Mouse (Mus musculus): ENCODE data around the gene Prcp. TPM values are rescaled to one million over a fixed set of nuclear protein-coding genes. Genes with fewer than 3 reads are reported as not detected.

Gene Prcp
- polyA plus RNA-seq, 1 experiment from 2014 or later = 12.2 TPM

DNA sequence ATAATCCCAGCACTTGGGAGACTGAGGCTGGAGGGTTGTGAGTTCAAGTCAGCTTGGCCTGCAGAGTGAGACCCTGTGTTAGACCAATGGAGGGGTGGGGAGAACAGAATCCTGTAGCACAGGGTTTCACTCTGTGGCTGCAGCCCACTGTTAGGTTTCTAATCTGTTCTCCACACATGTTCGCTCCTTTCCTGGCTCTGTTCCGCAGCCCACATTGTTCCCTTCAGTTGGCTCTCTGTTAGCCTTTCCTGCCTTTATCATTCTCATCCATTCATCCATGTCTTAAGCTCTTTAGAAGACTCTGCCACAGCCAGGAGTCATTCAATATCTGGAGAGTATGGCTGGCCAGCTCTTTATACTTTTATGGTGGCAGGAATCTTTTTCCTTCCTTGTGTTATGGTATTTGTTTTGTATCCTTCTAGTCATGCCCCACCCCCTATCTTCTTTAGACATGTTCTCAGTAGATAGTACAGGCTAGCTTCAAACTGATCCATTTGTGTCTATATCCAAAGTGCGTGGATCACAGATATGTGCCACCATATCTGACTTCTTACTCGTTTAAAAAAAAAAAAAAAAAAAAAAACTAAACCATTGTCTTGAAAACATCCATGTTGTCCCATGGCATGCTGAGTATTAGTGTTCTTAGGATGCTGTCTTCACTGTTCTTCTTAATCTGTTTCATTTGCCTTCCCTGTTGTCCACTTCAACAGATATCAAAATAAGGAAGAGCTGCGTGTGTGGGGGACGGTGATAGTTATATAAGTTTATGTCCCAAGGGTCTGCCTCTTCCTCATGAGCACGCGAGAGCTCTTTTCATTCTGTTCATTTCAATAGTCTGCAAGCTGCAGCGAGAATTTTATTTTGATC, 9.8 kb downstream of the Prcp start:
- WGBS (ENCODE audit: insufficient replicate concordance) = 30% methylated on average over 9 of the region's 9 CpGs
- Histone ChIP-seq H3K36me3 (ENCODE audit: control insufficient read depth, insufficient read depth) (no peaks in the 10 kb centered on the region; the same call in 1 of the 2 replicates), H3K4me3 (ENCODE audit: low read depth, low read length) (no peak overlapping the region), H3K9me3 (replicated peaks; ENCODE audit: control insufficient read depth, low read length) (no peaks in the 10 kb centered on the region), H3K27ac (ENCODE audit: low read length) (peak overlapping the region; percentile 78), H3K27me3 (ENCODE audit: control insufficient read depth, insufficient read depth, low read depth, low read length) (no peaks in the 10 kb centered on the region), H3K4me1 (ENCODE audit: control insufficient read depth, low read depth, low read length) (peaks cover 49% of the 10 kb centered on the region), H3K9ac (ENCODE audit: low read depth, low read length) (0 out of 2 replicates have a peak overlapping the region, but pooled peaks have one; percentile 7), H3K4me2 (ENCODE audit: low read depth, low read length) (peak overlapping the region; percentile 30)
- ATAC-seq (ENCODE audit: low read depth) = peak; percentile 72

DNA sequence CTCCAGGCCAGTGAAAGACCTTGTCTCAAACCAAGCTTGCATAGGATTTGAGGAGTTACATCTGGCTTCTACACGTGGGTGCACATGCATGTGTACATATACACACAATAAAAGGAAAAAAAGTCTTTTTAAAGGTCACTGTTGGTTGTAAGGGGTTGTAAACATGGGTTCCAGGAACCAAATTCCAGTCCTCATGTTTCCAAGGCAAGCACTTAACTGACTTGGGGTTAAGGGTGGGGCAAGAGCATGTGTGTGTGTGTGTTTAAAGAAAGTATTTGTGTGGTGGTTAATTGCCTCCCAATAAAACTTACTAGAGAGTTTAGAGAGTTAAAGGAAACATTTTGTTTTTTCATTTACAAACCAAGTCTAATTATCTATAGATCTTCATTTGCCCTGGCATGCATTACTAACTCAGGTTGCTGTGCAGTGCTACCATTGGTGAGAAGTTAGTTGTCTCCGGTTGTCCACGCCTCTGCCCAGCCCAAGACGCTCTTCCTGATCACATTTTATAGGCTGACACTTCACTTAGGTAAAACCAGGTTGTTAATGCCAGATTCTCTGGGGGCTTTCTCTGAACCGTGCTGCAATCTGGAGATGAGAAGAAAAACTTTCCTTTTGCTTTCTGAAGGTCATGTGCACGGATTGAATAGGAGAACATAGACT, 10.9 kb downstream of the Prcp start:
- H3K9me3 ChIP-seq (replicated peaks; ENCODE audit: control insufficient read depth, low read length) = no peaks in the 10 kb centered on the region
- no peak overlapping the region for H3K9ac ChIP-seq (ENCODE audit: low read depth, low read length)
- H3K27ac ChIP-seq (ENCODE audit: low read length) = peak overlapping the region; percentile 78
- H3K36me3 ChIP-seq (ENCODE audit: control insufficient read depth, insufficient read depth) = no peaks in the 10 kb centered on the region; the same call in 1 of the 2 replicates
- H3K4me1 ChIP-seq (ENCODE audit: control insufficient read depth, low read depth, low read length) = peaks cover 49% of the 10 kb centered on the region
- no peaks in the 10 kb centered on the region for H3K27me3 ChIP-seq (ENCODE audit: control insufficient read depth, insufficient read depth, low read depth, low read length)
- ATAC-seq (ENCODE audit: low read depth) = no peak
- 62% methylated on average over 6 of the region's 6 CpGs for WGBS (ENCODE audit: insufficient replicate concordance)
- H3K4me3 ChIP-seq (ENCODE audit: low read depth, low read length) = no peak overlapping the region
- H3K4me2 ChIP-seq (ENCODE audit: low read depth, low read length) = peak overlapping the region; percentile 30

DNA sequence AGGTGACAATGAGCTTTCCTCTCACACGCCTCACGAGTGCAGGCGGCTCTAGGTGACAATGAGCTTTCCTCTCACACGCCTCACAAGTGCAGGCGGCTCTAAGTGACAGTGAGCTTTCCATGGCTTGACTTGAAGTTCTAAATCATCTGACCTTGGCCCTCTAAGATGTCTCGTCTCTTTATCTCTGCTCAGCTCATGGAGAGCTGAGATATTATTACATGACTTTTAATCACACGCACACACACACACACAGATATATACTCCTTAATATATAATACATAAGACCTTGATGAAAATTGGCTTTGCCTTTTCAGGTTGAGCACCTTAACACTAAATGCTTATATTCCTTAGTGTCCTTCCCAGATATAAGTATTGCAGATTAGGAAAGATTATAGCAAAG, 12.5 kb downstream of the Prcp start:
- Histone ChIP-seq H3K4me1 (ENCODE audit: control insufficient read depth, low read depth, low read length) (peaks cover 43% of the 10 kb centered on the region), H3K9ac (ENCODE audit: low read depth, low read length) (0 out of 2 replicates have a peak overlapping the region, but pooled peaks have one; percentile 2), H3K27ac (ENCODE audit: low read length) (peak overlapping the region; percentile 71), H3K36me3 (ENCODE audit: control insufficient read depth, insufficient read depth) (no peaks in the 10 kb centered on the region; the same call in 1 of the 2 replicates), H3K4me3 (ENCODE audit: low read depth, low read length) (no peak overlapping the region), H3K27me3 (ENCODE audit: control insufficient read depth, insufficient read depth, low read depth, low read length) (no peaks in the 10 kb centered on the region), H3K4me2 (ENCODE audit: low read depth, low read length) (peak overlapping the region; percentile 41), H3K9me3 (replicated peaks; ENCODE audit: control insufficient read depth, low read length) (no peaks in the 10 kb centered on the region)
- WGBS (ENCODE audit: insufficient replicate concordance) = 47% methylated on average over 7 of the region's 7 CpGs
- peak; percentile 78 for ATAC-seq (ENCODE audit: low read depth)

DNA sequence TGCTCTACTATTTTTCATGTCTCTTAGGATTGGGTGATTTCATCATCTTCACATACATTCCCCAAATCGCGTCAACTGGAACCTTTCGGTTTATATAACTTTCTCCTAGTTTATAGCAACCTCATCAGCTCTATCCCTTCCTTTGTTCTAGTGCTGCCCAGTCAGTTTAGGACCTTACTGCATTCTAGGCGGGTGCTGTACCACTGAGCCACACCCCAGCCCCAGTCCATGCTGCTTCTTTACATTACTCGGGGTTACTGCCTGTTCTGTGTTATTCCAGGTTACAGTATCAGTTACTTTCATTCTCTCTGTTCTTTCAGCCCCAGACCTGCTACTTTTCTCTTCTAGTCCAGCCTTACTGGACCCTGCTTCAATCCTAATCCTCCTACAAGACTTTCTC, 13.0 kb downstream of the Prcp start:
- Histone ChIP-seq H3K9me3 (replicated peaks; ENCODE audit: control insufficient read depth, low read length) (no peaks in the 10 kb centered on the region), H3K4me2 (ENCODE audit: low read depth, low read length) (no peak overlapping the region), H3K27ac (ENCODE audit: low read length) (peak overlapping the region; percentile 19; the same call in 1 of the 2 replicates), H3K4me3 (ENCODE audit: low read depth, low read length) (no peak overlapping the region), H3K4me1 (ENCODE audit: control insufficient read depth, low read depth, low read length) (peaks cover 41% of the 10 kb centered on the region), H3K36me3 (ENCODE audit: control insufficient read depth, insufficient read depth) (no peaks in the 10 kb centered on the region; the same call in 1 of the 2 replicates), H3K27me3 (ENCODE audit: control insufficient read depth, insufficient read depth, low read depth, low read length) (no peaks in the 10 kb centered on the region), H3K9ac (ENCODE audit: low read depth, low read length) (no peak overlapping the region)
- 60% methylated on average over 5 of the region's 5 CpGs for WGBS (ENCODE audit: insufficient replicate concordance)
- peak; percentile 68 for ATAC-seq (ENCODE audit: low read depth)

DNA sequence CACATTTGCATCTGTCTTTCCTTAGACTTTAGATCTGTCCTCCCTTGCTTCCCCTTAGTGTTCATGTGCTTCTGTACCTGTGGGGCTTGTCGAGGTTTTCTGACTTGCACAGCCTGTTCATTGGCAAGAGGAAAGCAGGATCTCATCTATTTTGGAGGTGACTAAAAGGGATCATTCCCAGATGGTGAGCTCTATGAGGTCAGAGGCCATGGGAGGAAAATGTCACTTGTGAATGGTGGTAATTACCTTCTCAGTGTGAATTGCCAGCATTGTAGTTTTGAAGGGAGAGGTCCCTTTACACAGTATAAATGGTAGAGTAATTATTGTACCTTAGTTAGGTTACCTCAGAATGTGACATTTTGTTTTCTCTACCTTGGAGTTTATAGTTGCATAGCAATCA, 15.9 kb downstream of the Prcp start:
- Histone ChIP-seq H3K4me3 (ENCODE audit: low read depth, low read length) (no peak overlapping the region), H3K36me3 (ENCODE audit: control insufficient read depth, insufficient read depth) (no peaks in the 10 kb centered on the region; the same call in 1 of the 2 replicates), H3K4me1 (ENCODE audit: control insufficient read depth, low read depth, low read length) (peaks cover 23% of the 10 kb centered on the region), H3K9ac (ENCODE audit: low read depth, low read length) (no peak overlapping the region), H3K4me2 (ENCODE audit: low read depth, low read length) (no peak overlapping the region), H3K9me3 (replicated peaks; ENCODE audit: control insufficient read depth, low read length) (no peaks in the 10 kb centered on the region), H3K27ac (ENCODE audit: low read length) (no peak overlapping the region), H3K27me3 (ENCODE audit: control insufficient read depth, insufficient read depth, low read depth, low read length) (no peaks in the 10 kb centered on the region)
- no peak for ATAC-seq (ENCODE audit: low read depth)
- 44% methylated on average over 1 of the region's 1 CpGs for WGBS (ENCODE audit: insufficient replicate concordance)

DNA sequence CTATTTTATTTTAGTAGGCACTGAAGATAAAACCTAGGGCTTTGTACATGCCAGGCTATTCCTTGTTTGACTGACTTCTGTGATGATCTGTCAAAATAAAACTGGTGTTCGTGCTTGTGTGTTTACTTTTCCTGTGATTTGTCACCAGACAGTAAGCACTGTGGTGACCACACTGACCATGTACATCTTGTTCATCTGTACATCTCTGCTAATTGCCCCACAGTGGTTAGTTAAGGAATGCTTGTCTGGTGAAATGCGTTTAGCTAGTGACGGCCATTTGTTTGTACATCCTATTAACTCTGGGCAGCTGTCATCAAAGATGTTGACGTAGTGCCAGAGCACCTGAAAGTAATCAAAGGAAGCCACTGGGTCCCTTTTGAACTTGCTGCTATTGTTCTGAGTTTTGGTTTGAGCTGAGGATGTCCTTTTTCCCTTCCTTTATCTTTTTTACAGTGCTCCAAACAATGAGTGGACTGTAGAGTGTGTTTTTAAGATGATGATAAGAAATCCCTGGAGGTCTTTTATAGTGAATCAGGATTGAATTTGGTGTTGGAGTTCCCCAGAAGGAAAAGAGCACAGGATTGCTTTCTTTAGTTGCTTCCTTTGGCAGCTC, 16.5 kb downstream of the Prcp start:
- H3K9ac ChIP-seq (ENCODE audit: low read depth, low read length) = no peak overlapping the region
- H3K4me2 ChIP-seq (ENCODE audit: low read depth, low read length) = no peak overlapping the region
- no peak for ATAC-seq (ENCODE audit: low read depth)
- no peak overlapping the region for H3K27ac ChIP-seq (ENCODE audit: low read length)
- H3K36me3 ChIP-seq (ENCODE audit: control insufficient read depth, insufficient read depth) = no peaks in the 10 kb centered on the region; the same call in 1 of the 2 replicates
- peaks cover 18% of the 10 kb centered on the region for H3K4me1 ChIP-seq (ENCODE audit: control insufficient read depth, low read depth, low read length)
- WGBS (ENCODE audit: insufficient replicate concordance) = 63% methylated on average over 4 of the region's 4 CpGs
- H3K9me3 ChIP-seq (replicated peaks; ENCODE audit: control insufficient read depth, low read length) = no peaks in the 10 kb centered on the region
- no peaks in the 10 kb centered on the region for H3K27me3 ChIP-seq (ENCODE audit: control insufficient read depth, insufficient read depth, low read depth, low read length)
- no peak overlapping the region for H3K4me3 ChIP-seq (ENCODE audit: low read depth, low read length)

DNA sequence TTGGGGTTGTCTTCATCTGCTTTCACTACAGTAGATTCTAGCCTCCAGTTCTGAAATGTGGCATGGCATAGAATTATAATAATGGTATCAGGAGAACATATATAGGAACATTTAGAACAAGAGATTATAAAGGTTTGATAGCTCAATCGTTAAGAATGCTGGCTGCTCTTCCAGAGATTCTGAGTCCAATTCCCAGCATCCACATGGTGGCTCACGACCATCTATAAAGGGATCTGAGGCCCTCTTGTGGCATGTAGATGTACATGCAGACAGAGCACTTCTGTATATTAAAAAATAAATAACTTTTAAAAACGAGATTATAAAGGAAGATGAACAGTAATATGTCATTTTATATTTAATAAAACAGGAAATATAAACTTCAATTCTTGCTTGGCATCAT, 19.2 kb downstream of the Prcp start:
- no peak overlapping the region for H3K9ac ChIP-seq (ENCODE audit: low read depth, low read length)
- H3K4me3 ChIP-seq (ENCODE audit: low read depth, low read length) = no peak overlapping the region
- no peaks in the 10 kb centered on the region for H3K27me3 ChIP-seq (ENCODE audit: control insufficient read depth, insufficient read depth, low read depth, low read length)
- no peaks in the 10 kb centered on the region for H3K36me3 ChIP-seq (ENCODE audit: control insufficient read depth, insufficient read depth)
- peaks cover 2% of the 10 kb centered on the region for H3K4me1 ChIP-seq (ENCODE audit: control insufficient read depth, low read depth, low read length)
- H3K4me2 ChIP-seq (ENCODE audit: low read depth, low read length) = no peak overlapping the region
- no peak for ATAC-seq (ENCODE audit: low read depth)
- H3K9me3 ChIP-seq (replicated peaks; ENCODE audit: control insufficient read depth, low read length) = no peaks in the 10 kb centered on the region
- 25% methylated on average over 3 of the region's 3 CpGs for WGBS (ENCODE audit: insufficient replicate concordance)
- H3K27ac ChIP-seq (ENCODE audit: low read length) = no peak overlapping the region

DNA sequence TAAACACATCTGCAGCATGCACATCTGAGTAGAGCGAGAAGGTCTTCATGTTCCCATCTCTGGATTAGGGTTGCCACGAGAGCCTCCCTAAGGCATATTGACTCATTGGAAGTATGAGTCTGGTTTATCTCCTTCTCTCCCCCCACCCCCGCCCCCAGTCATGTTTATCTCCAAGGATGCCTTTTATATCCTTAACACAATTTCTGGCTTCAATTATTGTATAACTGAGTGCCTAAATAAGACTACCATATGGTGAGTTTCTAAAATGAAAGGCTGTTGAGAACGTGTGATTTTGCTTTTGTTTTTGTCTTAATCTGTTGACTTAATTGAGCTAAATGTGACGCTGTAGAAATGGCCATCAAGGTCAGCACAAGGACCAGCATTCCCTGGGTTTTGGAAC, 21.8 kb downstream of the Prcp start:
- no peak overlapping the region for H3K4me2 ChIP-seq (ENCODE audit: low read depth, low read length)
- no peaks in the 10 kb centered on the region for H3K9me3 ChIP-seq (replicated peaks; ENCODE audit: control insufficient read depth, low read length)
- H3K4me3 ChIP-seq (ENCODE audit: low read depth, low read length) = no peak overlapping the region
- H3K9ac ChIP-seq (ENCODE audit: low read depth, low read length) = no peak overlapping the region
- 53% methylated on average over 5 of the region's 5 CpGs for WGBS (ENCODE audit: insufficient replicate concordance)
- H3K27ac ChIP-seq (ENCODE audit: low read length) = no peak overlapping the region
- H3K27me3 ChIP-seq (ENCODE audit: control insufficient read depth, insufficient read depth, low read depth, low read length) = no peaks in the 10 kb centered on the region
- ATAC-seq (ENCODE audit: low read depth) = no peak
- no peaks in the 10 kb centered on the region for H3K36me3 ChIP-seq (ENCODE audit: control insufficient read depth, insufficient read depth)
- peaks cover 2% of the 10 kb centered on the region for H3K4me1 ChIP-seq (ENCODE audit: control insufficient read depth, low read depth, low read length)

All from liver, embryonic 16.5 days (tissue).